Mouse (Mus musculus): ENCODE results near the gene Retnla.
A peak's percentile ranks its signal among the peaks of the same experiment; 100 is the strongest.
"Not testable (repeated sequence)": the region's sequence is repeated elsewhere in the genome, so short reads cannot be mapped to it uniquely, and the experiment has no call there.

Gene Retnla

DNA sequence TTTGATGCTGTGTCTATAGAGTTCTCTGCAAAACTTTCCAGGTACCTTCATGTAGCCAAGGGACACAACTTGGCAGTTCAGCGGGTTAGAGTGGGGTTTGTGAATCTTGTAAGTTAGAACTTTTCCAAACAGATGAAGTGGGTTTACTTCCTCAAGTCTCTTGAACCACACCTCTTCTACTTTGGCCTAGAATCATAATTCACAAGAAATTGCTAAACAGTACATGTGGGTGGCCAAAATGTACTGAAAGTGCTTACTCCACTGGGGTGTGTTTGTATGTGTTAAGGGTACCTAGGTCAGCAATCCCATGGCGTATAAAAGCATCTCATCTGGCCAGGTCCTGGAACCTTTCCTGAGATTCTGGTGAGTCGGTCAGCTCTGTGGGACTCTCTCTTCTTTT, at the start of gene Retnla:
Retnla (plus strand) TSS at position 286 of the 400 bp plus-strand sequence.
- DNase-seq (ENCODE audit: low spot score) = no peak

DNA sequence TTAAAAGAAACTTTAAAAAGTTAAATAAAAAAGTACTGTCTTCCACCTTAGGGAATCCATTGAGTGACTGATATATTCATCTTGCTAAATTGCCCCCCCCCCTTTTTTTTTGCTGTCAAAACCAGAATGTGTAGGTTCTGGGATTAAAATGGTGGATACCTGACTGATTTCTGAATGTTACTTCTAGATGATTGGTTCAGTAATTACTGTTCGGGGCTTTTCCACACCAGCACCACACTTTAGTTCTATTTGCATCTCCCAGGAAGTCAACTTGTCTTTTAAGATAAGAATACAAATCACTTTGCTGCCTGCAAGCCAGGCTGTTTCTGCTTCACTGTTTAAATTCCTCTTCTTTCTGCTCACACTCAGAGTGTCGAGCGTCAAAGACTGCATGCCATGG, 44.1 kb upstream of the Retnla start:
- no peak for DNase-seq (ENCODE audit: low spot score)

DNA sequence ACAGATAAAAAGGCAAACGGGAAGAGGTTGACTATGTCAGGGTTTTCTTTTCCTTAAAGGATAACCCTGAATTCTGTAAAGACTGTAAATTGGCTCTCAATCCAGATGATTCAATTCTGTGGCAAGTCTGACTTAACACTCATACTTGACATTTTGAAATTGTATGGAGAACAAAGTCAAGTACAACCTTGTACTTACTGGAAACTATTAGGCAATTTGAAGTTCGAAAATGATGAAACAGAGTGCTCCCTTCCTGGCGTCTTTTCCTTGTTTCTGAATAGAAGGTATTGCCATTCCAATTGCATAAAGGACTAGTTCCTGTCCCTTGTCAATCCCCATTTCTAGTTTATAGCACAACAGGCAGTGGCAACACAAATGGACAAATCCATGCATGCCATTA, 42.9 kb upstream of the Retnla start:
- no peak for DNase-seq (ENCODE audit: low spot score)

DNA sequence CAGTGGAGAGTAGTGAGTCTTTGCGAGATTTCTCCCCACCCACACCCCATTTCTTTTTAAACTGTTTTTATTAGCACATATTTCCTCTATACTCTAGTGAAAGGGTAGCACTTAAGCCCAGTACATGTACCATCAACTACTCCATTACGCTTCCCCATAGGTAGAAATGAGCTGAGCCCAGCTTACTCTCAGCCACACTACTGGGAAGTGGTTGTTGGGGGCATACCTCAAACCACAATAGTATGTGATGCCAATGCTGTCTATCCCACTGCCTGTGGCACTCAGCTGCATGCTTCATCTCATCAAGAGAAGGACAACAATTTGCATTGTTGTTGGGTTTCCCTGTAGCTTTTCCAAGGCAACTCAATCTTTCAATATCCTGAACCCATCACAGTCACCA, 41.4 kb upstream of the Retnla start:
- DNase-seq (ENCODE audit: low spot score) = no peak

DNA sequence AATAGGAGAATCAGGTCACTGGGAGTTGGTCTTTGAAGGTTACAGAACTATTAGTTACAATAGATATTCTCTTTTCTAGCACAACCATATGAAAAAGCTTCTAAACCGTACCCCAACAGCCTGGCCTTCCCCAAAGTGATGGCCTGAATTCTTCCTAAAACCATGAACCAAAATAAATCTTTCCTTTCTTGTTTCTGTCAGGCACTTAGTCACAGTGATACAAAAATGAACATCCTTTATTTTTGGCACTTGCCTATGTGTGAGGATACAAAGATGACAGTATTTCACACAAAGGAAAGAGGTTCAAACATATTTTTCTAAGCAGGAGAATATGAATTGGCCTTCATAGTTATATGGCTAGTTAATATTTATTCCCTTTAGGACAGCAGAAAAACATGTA, 36.9 kb upstream of the Retnla start:
- DNase-seq (ENCODE audit: low spot score) = no peak

DNA sequence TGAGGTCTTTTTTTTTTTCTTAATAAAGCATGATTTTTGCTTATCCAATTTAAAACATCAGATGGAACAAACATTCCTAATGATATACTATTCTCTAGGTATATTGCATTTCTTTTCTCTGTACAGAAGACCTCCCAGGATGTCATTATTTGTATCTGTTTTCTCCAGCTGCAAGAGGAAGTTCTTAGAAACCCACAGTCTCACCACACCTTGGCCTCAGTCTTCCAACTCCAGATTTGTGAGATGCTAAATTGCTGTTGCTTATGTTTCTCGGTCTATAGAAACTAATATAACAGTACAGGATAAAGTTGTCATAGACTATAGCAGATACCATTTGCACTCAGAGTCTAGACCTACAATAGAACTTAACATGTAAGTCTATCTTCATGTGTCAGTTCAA, 35.8 kb upstream of the Retnla start:
- no peak for DNase-seq (ENCODE audit: low spot score)

DNA sequence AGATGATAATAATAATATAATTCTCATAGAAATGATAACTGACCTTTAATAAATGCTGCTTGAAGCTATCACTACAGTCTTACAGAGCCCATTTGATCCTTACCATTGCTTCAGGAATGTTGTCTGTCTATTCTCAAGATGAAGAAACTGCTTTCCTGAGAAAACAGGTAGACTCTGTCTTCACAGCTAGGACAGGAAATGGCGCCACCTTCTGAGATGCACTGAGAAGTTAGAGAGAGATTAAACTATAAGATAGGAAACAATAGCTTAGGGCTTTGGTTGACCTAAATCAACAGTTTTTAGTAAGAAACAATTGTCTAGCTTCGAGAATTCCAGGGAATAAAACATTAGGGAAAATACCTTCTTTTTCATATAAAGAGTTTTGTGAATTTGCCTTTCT, 33.0 kb upstream of the Retnla start:
- DNase-seq (ENCODE audit: low spot score) = no peak

DNA sequence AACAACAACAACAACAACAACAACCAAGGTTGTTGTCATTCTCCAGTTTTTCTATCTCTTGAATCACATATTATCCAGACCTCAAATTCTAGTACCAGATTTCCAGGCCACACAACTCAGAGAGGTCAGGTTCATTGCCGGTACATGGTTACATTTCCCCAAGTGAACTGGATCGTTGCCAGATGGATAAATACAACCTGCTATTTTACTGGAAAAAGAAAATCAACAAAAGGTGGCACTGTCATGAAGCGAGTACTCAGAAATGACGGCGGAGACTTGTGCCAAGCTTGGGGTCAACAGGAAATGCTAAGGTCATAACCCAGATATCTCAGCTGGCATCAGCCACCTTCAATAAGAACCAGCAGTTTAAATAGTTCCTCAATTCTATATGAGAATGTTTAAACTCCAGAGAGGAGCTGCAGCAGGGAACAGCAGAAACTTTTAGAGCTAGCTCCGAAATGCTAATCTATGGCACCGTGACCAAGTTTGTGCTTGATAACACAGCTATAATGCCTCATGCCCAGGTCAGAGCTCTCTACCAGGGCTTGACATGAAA, 30.4 kb upstream of the Retnla start:
- no peak for DNase-seq (ENCODE audit: low spot score)

DNA sequence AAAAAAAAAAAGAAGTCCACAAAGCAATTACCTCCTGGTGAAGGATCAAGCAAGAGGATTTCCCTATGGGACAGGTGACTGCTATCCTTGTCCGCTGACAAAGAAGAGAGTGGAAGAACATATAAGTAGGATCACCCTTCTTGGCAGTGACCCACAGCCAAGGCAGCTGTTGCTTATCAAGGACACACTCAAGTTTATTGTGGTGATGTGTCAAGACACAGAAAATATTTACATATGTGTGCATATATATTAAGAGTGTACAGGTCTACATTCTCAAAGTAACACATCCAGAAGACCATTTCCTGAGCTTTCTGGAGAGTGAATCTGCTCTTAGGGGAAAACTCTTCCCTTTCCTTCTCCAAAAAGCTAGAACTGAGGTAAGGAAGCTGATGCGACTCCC, 25.7 kb upstream of the Retnla start, which contains the start of gene Retnlb:
Retnlb (plus strand) TSS at position 162 of the 400 bp plus-strand sequence.
- no peak for DNase-seq (ENCODE audit: low spot score)

DNA sequence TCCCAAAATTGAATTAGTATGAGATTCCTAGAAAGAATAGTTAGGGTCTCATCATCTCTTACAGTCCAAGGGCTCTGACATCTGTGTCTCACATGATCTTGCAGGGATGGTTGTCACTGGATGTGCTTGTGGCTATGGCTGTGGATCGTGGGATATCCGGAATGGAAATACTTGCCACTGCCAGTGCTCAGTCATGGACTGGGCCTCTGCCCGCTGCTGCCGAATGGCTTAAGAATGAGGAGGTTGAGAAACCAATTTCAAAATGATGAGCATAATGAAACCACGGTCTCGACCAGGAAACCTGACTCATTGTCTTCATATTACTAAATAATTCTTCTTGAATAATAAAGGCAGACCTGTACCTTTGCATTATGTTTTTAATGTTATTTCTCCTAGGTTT, 23.8 kb upstream of the Retnla start:
- DNase-seq (ENCODE audit: low spot score) = no peak

DNA sequence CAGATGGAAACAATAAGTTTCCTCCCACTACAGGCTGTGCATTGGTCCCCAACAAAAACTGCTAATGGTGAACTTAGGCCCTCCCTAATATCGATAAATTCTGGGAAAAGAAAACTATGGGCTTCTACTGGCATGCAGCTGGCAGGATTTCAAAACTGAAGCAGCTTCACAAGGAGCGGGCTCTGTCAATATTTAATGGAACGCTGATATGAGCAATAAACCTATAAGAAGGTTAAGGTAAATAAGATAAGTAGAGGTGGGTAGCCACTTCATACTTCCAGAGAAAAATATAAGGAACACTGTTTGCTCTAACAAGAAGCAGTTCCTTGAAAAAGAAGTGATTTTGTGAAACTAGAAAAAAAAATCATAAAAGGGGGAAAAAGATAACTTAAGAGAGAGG, 15.9 kb upstream of the Retnla start:
- no peak for DNase-seq (ENCODE audit: low spot score)

DNA sequence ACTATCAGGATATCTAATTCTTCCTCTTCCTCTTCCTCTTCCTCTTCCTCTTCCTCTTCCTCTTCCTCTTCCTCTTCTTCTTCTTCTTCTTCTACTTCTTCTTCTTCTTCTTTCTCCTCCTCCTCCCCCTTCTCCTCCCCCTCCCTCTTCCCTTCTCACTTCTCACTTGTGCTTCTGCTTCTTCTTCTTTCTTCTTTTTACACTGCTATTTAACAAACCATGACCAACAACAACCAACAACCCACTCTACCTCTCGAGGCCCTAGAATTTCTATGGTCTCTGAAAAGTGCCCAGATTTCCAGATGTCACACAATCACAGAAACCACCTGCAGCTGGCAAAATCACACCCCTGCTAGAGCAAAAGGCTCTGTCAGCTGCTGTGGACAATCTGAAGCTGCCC, 14.7 kb upstream of the Retnla start:
- DNase-seq (ENCODE audit: low spot score) = no peak

DNA sequence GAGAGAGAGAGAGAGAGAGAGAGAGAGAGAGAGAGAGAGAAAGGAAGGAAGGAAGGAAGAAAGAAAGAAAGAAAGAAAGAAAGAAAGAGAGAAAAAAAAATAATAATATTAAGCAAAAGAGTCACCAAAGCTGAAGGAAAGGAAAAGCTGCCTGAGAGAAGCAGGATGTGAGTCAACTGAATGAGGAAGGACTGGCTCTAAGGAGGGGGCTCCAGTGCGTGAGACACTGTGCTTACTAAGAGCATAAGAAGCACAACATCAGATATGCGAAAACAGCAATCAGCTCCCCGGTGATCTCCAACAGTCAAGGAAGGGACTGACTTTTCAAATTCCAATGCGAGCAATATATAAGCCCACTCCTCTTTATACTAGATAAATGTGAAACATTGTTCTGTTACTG, 13.3 kb upstream of the Retnla start:
- DNase-seq (ENCODE audit: low spot score) = no peak

DNA sequence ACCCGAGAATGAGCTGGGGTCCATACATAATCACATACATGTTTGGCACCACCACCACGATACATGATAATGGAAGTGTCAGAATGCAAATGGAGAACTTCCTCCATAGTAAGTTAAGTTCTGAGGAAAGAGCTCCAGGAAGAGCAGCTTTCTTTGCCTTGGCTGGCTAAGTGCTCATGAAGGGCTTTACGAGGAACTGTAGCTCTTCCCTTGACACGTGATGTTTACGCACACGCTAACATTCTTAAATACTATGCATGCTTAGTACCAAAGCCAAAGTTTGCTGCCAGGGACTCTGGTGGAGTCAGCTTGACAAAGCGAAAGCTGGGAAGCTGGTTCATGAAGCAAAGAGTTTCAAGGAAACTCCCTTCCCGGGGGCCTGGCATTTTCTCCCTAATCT, 10.3 kb upstream of the Retnla start:
- no peak for DNase-seq (ENCODE audit: low spot score)

DNA sequence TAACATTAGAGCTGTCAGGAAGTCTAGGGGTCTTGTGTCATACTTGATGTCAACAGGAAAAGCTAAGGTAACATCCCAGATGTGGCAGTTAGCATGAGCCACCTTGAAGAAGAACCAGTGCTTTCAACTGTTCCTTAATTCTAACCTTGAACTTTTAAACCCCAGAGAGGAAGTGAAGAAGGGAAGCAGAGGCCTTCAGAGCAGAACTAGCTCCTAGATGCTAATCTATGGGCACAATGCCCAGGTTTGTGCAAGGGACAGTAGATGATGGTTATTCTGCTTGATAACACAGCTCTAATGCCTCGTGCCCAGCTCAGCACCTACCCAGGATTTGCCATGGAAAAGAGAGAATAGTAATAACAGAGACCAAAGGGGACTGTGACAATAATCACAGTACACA, 8.7 kb upstream of the Retnla start:
- DNase-seq (ENCODE audit: low spot score) = not testable (repeated sequence)

DNA sequence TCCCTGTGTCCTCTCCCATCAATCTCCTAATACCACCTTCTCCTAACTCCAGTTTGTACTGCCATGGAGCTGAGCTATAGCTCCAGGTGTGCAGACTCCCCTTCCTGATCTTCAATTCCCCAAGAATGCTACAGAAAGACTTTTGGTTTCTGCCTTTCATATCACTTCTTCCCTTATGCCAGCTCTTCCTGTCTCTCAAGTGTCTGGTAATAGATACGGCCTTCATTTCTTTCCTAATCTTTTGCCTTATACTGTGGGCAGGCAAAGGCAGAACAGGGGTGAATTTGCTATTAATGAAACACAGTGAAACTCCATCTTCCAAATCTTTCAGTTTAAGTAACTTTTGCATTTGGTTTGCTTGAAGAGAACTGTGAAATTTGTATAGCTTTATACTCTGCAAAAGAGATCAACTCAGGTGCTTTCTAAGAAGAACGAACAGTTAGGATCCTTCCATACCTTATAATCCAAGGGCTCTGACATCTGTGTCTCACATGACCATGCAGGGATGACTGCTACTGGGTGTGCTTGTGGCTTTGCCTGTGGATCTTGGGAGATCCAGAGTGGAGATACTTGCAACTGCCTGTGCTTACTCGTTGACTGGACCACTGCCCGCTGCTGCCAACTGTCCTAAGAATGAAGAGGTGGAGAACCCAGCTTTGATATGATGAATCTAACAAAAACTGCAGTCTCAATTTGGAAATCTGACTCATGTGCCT, 1.5 kb downstream of the Retnla start:
- no peak for DNase-seq (ENCODE audit: low spot score)

DNA sequence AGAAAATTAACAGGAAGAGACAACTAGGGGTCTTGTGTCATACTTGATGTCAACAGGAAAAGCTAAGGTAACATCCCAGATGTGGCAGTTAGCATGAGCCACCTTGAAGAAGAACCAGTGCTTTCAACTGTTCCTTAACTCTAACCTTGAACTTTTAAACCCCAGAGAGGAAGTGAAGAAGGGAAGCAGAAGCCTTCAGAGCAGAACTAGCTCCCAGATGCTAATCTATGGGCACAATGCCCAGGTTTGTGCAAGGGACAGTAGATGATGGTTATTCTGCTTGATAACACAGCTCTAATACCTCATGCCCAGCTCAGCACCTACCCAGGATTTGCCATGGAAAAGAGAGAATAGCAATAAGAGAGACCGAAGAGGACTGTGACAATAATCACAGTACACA, 22.7 kb downstream of the Retnla start:
- DNase-seq (ENCODE audit: low spot score) = not testable (repeated sequence)

DNA sequence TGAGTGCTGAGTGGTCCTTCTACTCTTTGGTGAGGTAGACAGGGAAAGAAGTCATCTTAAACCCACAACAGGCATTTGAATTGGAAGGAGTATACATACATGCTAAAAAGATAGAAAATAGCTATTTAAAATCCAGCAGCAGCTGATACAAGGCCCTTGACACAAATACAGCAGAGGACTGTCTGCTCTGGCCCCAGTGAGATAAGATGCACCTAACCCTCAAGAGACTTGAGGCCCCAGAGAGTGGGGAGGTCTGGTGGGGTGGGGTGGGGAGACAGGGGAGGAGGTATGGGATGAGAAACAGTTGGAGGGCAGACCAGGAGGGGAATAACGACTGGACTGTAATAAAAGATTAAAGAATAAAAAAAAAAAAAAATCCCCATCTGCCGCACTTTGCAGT, 25.3 kb downstream of the Retnla start:
- DNase-seq (ENCODE audit: low spot score) = no peak

DNA sequence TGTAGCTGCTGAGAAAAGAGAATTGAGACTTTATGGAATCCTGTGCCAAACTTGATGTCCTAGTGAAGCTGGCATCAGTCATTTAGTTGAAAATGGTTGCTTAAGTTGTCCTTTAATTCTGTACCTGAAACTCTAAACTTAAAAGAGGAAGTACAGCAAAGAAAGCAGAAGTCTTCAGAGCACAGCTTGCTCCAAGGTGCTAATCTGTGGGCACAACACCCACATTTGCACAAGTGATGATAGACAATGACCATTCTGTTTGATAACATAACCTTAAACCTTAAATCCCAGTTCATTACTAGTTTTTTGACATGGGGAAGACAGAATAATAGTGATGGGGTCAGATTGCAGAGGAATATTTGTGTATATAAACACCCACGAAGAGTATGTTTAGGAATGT, 26.3 kb downstream of the Retnla start:
- no peak for DNase-seq (ENCODE audit: low spot score)

DNA sequence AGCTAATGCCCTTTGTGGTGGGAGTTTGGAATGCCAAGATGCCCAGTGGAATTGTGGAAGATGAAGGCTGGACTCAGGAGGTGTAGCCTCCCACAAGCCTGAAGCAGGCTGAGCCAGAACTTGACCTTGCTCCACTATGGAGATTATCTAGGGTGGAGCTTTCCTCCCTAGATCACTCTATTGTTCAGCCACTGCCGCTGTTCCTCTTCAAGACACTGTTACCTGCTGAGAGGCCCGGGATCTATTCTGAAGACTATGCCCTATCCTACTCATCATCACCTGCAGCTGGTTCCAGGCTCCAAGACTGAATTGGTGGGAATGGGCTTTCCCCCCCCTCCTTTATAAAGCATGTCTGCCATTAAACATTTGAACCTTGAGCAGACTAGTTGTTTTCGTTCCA, 27.3 kb downstream of the Retnla start:
- DNase-seq (ENCODE audit: low spot score) = no peak

DNA sequence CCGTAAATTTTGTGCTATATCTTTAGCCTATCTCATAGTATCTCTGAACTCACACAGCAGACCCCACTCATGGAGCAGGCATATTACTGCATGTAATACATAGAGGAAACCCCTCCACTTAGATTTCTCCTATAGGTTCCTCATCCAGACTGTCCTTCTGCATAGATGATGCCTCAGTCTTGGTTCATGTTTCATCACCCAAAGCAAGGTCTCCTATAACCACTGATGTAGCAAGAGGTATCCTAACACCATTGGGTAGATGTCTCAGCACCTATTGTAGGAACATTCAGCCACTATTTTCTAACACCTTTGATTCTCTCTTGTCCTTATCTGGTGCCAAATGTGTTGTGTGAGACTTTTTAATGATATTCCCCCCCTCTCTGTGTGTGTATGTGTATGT, 29.4 kb downstream of the Retnla start:
- DNase-seq (ENCODE audit: low spot score) = no peak

DNA sequence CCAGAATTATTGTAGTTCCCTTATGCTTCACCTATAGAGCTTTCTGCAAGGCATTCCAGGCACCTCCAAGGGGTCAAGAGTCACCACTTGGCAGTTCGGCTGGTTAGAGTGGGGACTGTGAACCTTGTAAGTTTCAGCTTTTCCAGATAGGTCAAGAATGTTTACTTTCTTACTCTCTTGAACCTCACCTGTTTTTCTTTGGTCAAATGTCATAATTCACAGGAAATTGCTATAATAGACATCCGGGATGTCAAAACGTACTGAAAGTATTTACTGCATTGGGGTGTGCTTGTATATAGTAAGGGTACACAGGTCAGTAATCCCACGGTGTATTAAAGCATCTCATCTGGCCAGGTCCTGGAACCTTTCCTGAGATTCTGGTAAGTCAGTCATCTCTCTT, 30.0 kb downstream of the Retnla start, which contains the start of gene Retnlg:
Retnlg (plus strand) TSS at position 301 of the 400 bp plus-strand sequence.
- no peak for DNase-seq (ENCODE audit: low spot score)

DNA sequence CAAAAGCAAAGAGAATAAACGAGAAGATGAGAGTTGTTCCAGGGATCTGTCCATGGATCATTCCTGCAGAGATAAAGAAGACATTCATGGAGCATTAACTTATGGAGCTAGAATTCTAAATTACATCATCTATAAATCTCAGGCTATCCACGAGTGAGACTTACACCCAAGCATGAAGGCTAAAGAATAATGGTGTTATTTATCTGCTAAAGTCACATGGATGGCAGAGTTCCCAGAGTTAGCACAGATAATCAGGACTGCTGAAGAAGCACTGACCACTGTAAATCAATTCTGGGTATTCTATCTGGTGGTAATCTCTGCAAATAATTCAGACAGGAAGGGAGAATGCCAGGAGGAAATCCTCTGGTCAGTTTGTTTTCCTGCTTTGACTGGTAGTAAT, 48.4 kb downstream of the Retnla start:
- DNase-seq (ENCODE audit: low spot score) = peak; percentile 12

Measured in MN1 (cell line).